Mouse (Mus musculus) lung, embryonic 16.5 days (tissue): ENCODE data around the gene S100a10. TPM values are rescaled to one million over a fixed set of nuclear protein-coding genes. Genes with fewer than 3 reads are reported as not detected.
"Not testable (repeated sequence)": the region's sequence is repeated elsewhere in the genome, so short reads cannot be mapped to it uniquely, and the experiment has no call there.

ENCODE experiments used
- ATAC-seq: fragments of 200-750 bp; cut with Nextera tagmentation; 2 replicates; pipeline ENCODE4 v1.8.0; 2017; ENCODE audit warnings: low read depth, mild to moderate bottlenecking, moderate library complexity
- H3K27ac ChIP-seq: fragments of 300-500 bp; sonication (generic); 2 replicates; pipeline ENCODE4 v1.5.1; 2014; ENCODE audit warnings: mild to moderate bottlenecking, control low read depth, low read length
- H3K27me3 ChIP-seq: fragments of 300-500 bp; sonication (generic); 2 replicates; pipeline ENCODE4 v1.6.1; 2014; ENCODE audit warnings: low read depth, low read length, mixed read lengths; ENCODE audit not compliant: control insufficient read depth, insufficient read depth
- H3K36me3 ChIP-seq: fragments of 300-500 bp; sonication (generic); 2 replicates; pipeline ENCODE4 v1.6.1; 2014; ENCODE audit warnings: low read length; ENCODE audit not compliant: control insufficient read depth, insufficient read depth
- H3K4me1 ChIP-seq: fragments of 300-500 bp; sonication (generic); replicated peaks from 2 replicates; pipeline ENCODE4 v1.6.1; 2014; ENCODE audit warnings: low read length, mixed read lengths; ENCODE audit not compliant: control insufficient read depth, insufficient read depth
- H3K4me2 ChIP-seq: fragments of 300-500 bp; sonication (generic); 2 replicates; pipeline ENCODE4 v1.6.1; 2014; ENCODE audit warnings: low read depth, low read length, control low read depth
- H3K4me3 ChIP-seq: fragments of 300-500 bp; sonication (generic); 2 replicates; pipeline ENCODE4 v1.5.1; 2014; ENCODE audit warnings: mild to moderate bottlenecking, low read length, control low read depth
- H3K9ac ChIP-seq: fragments of 300-500 bp; sonication (generic); 2 replicates; pipeline ENCODE4 v1.6.1; 2014; ENCODE audit warnings: low read length, control low read depth
- H3K9me3 ChIP-seq: fragments of 300-500 bp; sonication (generic); 2 replicates; pipeline ENCODE4 v1.6.1; 2016; ENCODE audit warnings: low read length; ENCODE audit not compliant: control insufficient read depth
- WGBS: fragments of 180-500 bp; shearing (Covaris S2); extraction: QIAGEN DNeasy Blood & Tissue Kit; methylation state at CpG from one replicate; pipeline ENCODE4 v1.1.7; 2014; 5-methylcytosine and 5-hydroxymethylcytosine counted together
- polyA plus RNA-seq: library from polyadenylated mRNA; unstranded; fragments of >200 nt; fragmentation: Nextera tagmentation; extraction: Ambion mirVana; gene quantifications from 2 replicates; pipeline ENCODE4 v1.2.1, GENCODE M21; 2015

S100a10 gene
- polyA plus RNA-seq, 1 experiment from 2014 or later: 320 TPM

GRCm38 (mm10) chr3:93541501-93541900, 13.4 kb upstream of the S100a10 start:
- no peak overlapping the region for H3K9ac ChIP-seq
- no peaks in the 10 kb centered on the region for H3K27me3 ChIP-seq
- WGBS: 50% methylated on average over 2 of the region's 2 CpGs
- no peak overlapping the region for H3K27ac ChIP-seq
- no peaks in the 10 kb centered on the region for H3K9me3 ChIP-seq
- no peaks in the 10 kb centered on the region for H3K36me3 ChIP-seq
- no peak overlapping the region for H3K4me3 ChIP-seq
- H3K4me2 ChIP-seq: no peak overlapping the region
- no peak for ATAC-seq
- H3K4me1 ChIP-seq: no peaks in the 10 kb centered on the region

GRCm38 (mm10) chr3:93544170-93544569, 10.7 kb upstream of the S100a10 start:
- not testable (repeated sequence) for H3K27me3 ChIP-seq, H3K4me3 ChIP-seq, H3K36me3 ChIP-seq, ATAC-seq, H3K27ac ChIP-seq, H3K9me3 ChIP-seq, H3K9ac ChIP-seq, H3K4me2 ChIP-seq, H3K4me1 ChIP-seq
- 70% methylated on average over 6 of the region's 6 CpGs for WGBS

- Histone ChIP-seq H3K9me3 (no peaks in the 10 kb centered on the region), H3K4me2 (no peak overlapping the region), H3K36me3 (no peaks in the 10 kb centered on the region), H3K4me3 (no peak overlapping the region), H3K9ac (no peak overlapping the region), H3K4me1 (no peaks in the 10 kb centered on the region), H3K27me3 (no peaks in the 10 kb centered on the region), H3K27ac (no peak overlapping the region)
- ATAC-seq: peak; percentile 71
- 29% methylated on average over 7 of the region's 7 CpGs for WGBS
Measured at GRCm38 (mm10) chr3:93547099-93547648, 7.7 kb upstream of the S100a10 start.

- ATAC-seq: no peak
Measured at GRCm38 (mm10) chr3:93547749-93548540, 6.9 kb upstream of the S100a10 start.

GRCm38 (mm10) chr3:93548541-93549266, 6.2 kb upstream of the S100a10 start:
- Histone ChIP-seq H3K4me2 (no peak overlapping the region), H3K36me3 (no peaks in the 10 kb centered on the region), H3K27me3 (no peaks in the 10 kb centered on the region), H3K4me1 (no peaks in the 10 kb centered on the region), H3K4me3 (no peak overlapping the region), H3K9me3 (no peaks in the 10 kb centered on the region), H3K9ac (no peak overlapping the region), H3K27ac (no peak overlapping the region)
- WGBS: 68% methylated on average over 5 of the region's 6 CpGs
- ATAC-seq: no peak

More at GRCm38 (mm10) chr3:93547749-93548540, 6.9 kb upstream of the S100a10 start:
- H3K27ac ChIP-seq: no peak overlapping the region
- H3K36me3 ChIP-seq: no peaks in the 10 kb centered on the region
- H3K9ac ChIP-seq: no peak overlapping the region
- H3K27me3 ChIP-seq: no peaks in the 10 kb centered on the region
- no peak overlapping the region for H3K4me3 ChIP-seq
- no peak overlapping the region for H3K4me2 ChIP-seq
- no peaks in the 10 kb centered on the region for H3K9me3 ChIP-seq
- H3K4me1 ChIP-seq: no peaks in the 10 kb centered on the region
- WGBS: 68% methylated on average over 20 of the region's 20 CpGs

GRCm38 (mm10) chr3:93549986-93550385, 4.9 kb upstream of the S100a10 start:
- Histone ChIP-seq H3K27me3 (no peaks in the 10 kb centered on the region), H3K9me3 (no peaks in the 10 kb centered on the region), H3K4me2 (no peak overlapping the region), H3K4me3 (no peak overlapping the region), H3K9ac (no peak overlapping the region), H3K36me3 (no peaks in the 10 kb centered on the region), H3K4me1 (peaks cover 7% of the 10 kb centered on the region), H3K27ac (no peak overlapping the region)
- ATAC-seq: 0 out of 2 replicates have a peak, but pooled peaks have one; percentile 30
- 49% methylated on average over 4 of the region's 4 CpGs for WGBS

- ATAC-seq: no peak
- Histone ChIP-seq H3K4me3 (no peak overlapping the region), H3K4me2 (no peak overlapping the region), H3K4me1 (peaks cover 20% of the 10 kb centered on the region), H3K27ac (no peak overlapping the region), H3K9ac (no peak overlapping the region), H3K36me3 (no peaks in the 10 kb centered on the region), H3K27me3 (no peaks in the 10 kb centered on the region), H3K9me3 (no peaks in the 10 kb centered on the region)
- WGBS: 80% methylated on average over 5 of the region's 5 CpGs
Measured at GRCm38 (mm10) chr3:93551950-93552901, 2.7 kb upstream of the S100a10 start.

GRCm38 (mm10) chr3:93553311-93553710, 1.6 kb upstream of the S100a10 start:
- H3K4me1 ChIP-seq: peaks cover 22% of the 10 kb centered on the region
- H3K4me3 ChIP-seq: no peak overlapping the region
- H3K36me3 ChIP-seq: no peaks in the 10 kb centered on the region
- no peaks in the 10 kb centered on the region for H3K9me3 ChIP-seq
- WGBS: 92% methylated on average over 2 of the region's 2 CpGs
- H3K27me3 ChIP-seq: no peaks in the 10 kb centered on the region
- no peak overlapping the region for H3K4me2 ChIP-seq
- no peak for ATAC-seq
- no peak overlapping the region for H3K27ac ChIP-seq
- no peak overlapping the region for H3K9ac ChIP-seq
